Mouse (Mus musculus): ENCODE data around the gene Alg12.
A peak's percentile ranks its signal among the peaks of the same experiment; 100 is the strongest.

Gene Alg12

GRCm38 (mm10) chr15:88854969-88855830 lies 36.1 kb upstream of the Alg12 start:
- DNase-seq (ENCODE audit: low spot score): peak; percentile 1

GRCm38 (mm10) chr15:88854119-88854968 lies 35.2 kb upstream of the Alg12 start:
- no peak for DNase-seq (ENCODE audit: low spot score)

- DNase-seq (ENCODE audit: low spot score): no peak
These were observed 34.0 kb upstream of the Alg12 start for GRCm38 (mm10) chr15:88853106-88853505.

- DNase-seq (ENCODE audit: low spot score): no peak
These were observed 32.5 kb upstream of the Alg12 start for GRCm38 (mm10) chr15:88851507-88852149.

GRCm38 (mm10) chr15:88851076-88851475 lies 32.0 kb upstream of the Alg12 start:
- DNase-seq (ENCODE audit: low spot score): no peak

GRCm38 (mm10) chr15:88850146-88850826 lies 31.2 kb upstream of the Alg12 start:
- DNase-seq (ENCODE audit: low spot score): no peak

GRCm38 (mm10) chr15:88849621-88850020 lies 30.5 kb upstream of the Alg12 start:
- no peak for DNase-seq (ENCODE audit: low spot score)

GRCm38 (mm10) chr15:88848661-88849060 lies 29.5 kb upstream of the Alg12 start:
- no peak for DNase-seq (ENCODE audit: low spot score)

- DNase-seq (ENCODE audit: low spot score): no peak
These were observed 25.8 kb upstream of the Alg12 start for GRCm38 (mm10) chr15:88844966-88845365.

- no peak for DNase-seq (ENCODE audit: low spot score)
These were observed 24.5 kb upstream of the Alg12 start for GRCm38 (mm10) chr15:88843486-88844097.

GRCm38 (mm10) chr15:88842300-88842673 lies 23.2 kb upstream of the Alg12 start:
- no peak for DNase-seq (ENCODE audit: low spot score)

GRCm38 (mm10) chr15:88841580-88842299 lies 22.6 kb upstream of the Alg12 start:
- DNase-seq (ENCODE audit: low spot score): no peak

GRCm38 (mm10) chr15:88841160-88841559 lies 22.0 kb upstream of the Alg12 start:
- no peak for DNase-seq (ENCODE audit: low spot score)

- DNase-seq (ENCODE audit: low spot score): no peak
These were observed 21.0 kb upstream of the Alg12 start for GRCm38 (mm10) chr15:88840126-88840525.

GRCm38 (mm10) chr15:88839271-88839670 lies 20.2 kb upstream of the Alg12 start:
- DNase-seq (ENCODE audit: low spot score): no peak

- DNase-seq (ENCODE audit: low spot score): no peak
These were observed 18.9 kb upstream of the Alg12 start for GRCm38 (mm10) chr15:88837977-88838376.

GRCm38 (mm10) chr15:88837199-88837932 lies 18.2 kb upstream of the Alg12 start:
- no peak for DNase-seq (ENCODE audit: low spot score)

- DNase-seq (ENCODE audit: low spot score): no peak
These were observed 17.5 kb upstream of the Alg12 start for GRCm38 (mm10) chr15:88836571-88836970.

GRCm38 (mm10) chr15:88836031-88836430 lies 16.9 kb upstream of the Alg12 start:
- no peak for DNase-seq (ENCODE audit: low spot score)

- DNase-seq (ENCODE audit: low spot score): no peak
These were observed 13.4 kb upstream of the Alg12 start for GRCm38 (mm10) chr15:88832536-88832935.

Data from ovary, postnatal 10 days (tissue).